Mouse (Mus musculus): ENCODE measurements at regions not wholly inside any gene's neighbourhood (a gene's known extent, or its start where the extent isn't known, plus 50 kb on each side); places are given as distances from the start of the nearest gene placed in this dataset.
"Not testable (repeated sequence)": the region's sequence is repeated elsewhere in the genome, so short reads cannot be mapped to it uniquely, and the experiment has no call there.

DNA sequence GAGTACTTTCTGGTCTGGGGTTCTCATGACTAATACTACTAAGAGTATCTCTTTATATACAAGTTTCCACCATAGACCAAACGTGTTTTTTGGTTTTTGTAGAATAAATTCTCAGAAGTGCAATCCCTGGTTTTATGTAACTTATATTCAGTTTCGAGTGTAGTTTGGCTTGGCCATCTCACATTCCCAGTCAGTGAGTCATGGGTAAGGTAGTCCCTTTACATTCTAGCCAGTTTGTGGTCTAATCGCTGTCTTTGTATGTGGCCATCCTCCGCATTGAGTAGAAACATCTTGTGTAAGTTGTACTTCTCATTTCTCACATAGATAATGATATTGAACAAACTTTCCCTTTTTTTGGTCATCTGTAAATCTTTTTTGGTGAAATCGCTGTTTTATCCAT is 88.3 kb downstream of the Anxa5 start:
- no peak for ATAC-seq (replicated peaks; ENCODE audit: poor library complexity)

DNA sequence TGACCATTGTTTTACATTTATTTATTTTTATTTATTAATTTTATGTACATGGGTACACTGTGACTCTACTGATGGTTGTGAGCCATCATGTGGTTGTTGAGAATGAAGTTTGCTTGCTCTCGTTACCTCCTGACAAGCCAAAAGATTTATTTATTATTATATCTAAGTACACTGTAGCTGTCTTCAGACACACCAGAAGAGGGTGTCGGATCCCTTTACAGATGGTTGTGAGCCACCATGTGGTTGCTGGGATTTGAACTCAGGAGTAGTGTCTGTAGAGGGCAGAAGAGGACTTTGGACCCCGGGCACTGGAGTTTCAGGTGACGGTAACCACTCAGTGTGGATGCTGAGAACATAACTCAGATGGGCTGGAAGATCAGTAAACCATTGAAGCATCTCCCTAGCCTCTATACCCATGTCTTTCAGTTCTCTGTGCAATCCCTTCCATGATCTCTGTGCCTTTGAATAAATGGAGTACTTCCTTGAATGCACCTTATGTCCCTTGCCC is 92.2 kb downstream of the Anxa5 start:
- ATAC-seq (replicated peaks; ENCODE audit: poor library complexity): no peak

DNA sequence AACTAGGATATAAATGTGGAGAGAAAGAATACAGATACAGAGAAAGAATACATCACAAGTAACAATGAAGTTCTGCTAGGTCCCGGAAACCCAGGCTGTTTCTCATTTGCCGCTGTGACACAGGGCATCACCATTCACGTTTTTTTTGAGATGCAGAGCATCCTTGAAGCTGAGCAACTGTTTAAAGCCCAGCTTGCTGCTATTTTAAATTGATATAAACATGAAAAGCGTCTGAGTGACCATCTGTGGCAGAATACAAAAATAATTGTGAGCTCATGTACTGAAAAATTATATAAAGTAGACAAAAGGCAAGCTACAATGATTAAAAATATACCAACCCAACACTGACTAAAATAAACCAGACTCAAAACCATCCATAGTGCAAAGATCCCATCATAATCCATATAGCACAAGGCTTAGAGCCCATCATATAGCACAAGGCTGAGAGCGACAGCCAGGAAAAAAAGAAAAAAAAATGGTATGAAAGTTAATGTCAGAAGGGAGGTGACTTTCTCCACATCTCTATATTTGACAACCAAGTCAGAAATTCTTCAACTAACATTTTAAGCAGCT is 94.0 kb downstream of the Anxa5 start:
- ATAC-seq (replicated peaks; ENCODE audit: poor library complexity): no peak

DNA sequence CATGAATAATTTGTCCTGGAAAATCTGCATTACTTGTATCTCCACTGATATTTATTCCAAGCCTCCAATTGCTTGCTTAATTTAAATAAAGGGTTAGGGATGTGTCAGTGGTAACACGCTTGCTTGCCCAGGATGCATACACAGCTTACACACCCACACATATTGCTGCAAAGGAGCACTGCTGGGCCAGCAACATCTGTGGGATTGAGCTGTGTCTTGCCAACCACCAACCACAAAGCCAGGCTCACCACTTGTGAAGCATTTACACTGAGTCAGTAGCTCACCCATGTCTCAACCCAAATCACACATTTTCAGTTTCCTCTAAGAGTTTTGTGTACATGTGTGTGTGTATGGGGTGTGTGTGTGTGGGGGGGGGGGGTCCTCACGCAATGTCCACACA is 100.0 kb downstream of the Anxa5 start:
- no peak for ATAC-seq (replicated peaks; ENCODE audit: poor library complexity)

DNA sequence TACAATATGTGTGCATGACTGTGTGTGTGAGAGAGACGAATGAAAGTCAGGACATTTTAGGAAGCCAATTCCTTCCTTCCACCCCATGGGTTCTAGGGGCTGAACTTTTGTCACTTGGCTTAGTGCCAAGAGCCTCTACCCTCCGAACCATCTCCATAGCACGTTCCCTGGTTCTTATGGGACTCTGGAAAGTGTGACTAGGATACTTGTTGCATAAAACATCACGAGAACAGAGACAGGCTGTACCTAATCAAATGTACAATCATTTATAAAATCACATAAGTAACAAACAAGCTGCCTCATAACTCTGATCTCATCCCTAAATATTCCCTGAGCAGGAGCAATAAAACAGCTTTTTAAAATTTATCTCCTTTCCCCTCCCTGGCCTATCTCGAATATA is 100.8 kb downstream of the Anxa5 start:
- no peak for ATAC-seq (replicated peaks; ENCODE audit: poor library complexity)

DNA sequence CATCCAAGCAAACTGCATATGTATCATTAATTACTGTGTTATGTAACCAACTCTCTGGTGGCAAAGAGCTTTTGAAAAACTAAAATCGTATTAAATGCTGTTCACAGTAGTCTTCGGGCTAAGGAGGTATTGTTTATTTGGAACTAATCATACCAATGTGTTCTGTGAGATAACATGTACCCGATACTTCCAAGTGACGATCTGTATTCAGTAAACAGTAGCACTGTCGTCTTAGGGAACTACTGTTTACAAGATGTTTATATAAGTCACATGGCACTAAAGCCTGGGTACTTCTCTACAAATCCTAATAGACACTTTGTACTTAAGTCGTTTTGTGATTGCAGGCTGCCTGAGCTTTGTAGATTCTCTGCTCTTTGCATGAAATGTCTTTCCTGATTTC is 114.8 kb downstream of the Anxa5 start:
- no peak for ATAC-seq (replicated peaks; ENCODE audit: poor library complexity)

DNA sequence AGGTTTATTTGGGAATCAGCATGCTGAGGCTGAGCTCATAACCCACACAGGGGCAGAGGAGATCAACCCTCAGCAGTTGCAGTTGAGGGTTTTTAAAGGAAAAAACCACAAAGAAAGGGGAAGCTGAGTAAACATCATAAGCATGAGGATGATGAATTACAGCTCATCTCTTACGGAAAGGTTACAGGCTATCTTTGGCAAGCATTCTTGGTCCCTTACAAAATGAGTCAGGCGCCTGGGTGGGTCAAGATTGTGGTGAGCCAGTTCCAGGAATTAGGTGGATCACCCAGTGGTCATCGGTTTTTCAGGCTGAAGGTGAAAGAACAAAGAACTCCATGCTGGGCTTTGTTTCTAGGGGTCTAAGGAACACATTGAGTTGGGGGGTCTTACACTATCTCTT is 121.5 kb downstream of the Anxa5 start:
- not testable (repeated sequence) for ATAC-seq (replicated peaks; ENCODE audit: poor library complexity)

DNA sequence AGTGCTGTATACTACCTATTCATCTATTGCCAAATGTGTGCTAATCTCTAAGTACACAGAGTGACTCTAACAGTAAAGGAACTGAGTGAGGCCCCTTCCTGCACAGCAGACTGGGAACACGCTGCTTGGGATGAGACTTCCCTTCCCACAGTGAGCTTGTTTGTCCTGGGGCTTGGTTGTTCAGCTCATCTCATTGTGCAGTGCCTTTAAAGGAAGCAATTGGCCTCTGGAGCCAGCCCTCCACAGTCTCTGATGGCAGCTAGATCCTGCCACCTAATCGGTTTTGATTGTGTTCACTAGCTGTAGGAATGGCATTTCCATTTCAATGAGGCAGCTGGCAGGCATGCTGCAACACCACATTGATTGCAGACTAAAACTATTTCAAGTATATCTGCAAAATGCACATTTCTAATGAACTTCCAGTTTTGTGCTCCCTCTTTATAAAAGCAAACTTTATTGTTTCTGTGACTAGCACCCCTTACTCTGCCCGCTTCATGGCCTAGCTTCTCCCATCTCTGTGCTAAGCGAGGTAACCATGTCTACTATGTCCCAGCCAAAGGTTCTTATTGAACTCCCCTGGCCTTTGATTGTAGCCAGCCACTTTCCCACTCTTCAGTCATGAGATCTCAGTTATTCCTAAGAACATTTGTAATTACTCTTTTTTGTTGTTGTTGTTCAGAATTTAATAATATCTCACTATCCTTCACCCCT is 123.5 kb downstream of the Anxa5 start:
- no peak for ATAC-seq (replicated peaks; ENCODE audit: poor library complexity)

DNA sequence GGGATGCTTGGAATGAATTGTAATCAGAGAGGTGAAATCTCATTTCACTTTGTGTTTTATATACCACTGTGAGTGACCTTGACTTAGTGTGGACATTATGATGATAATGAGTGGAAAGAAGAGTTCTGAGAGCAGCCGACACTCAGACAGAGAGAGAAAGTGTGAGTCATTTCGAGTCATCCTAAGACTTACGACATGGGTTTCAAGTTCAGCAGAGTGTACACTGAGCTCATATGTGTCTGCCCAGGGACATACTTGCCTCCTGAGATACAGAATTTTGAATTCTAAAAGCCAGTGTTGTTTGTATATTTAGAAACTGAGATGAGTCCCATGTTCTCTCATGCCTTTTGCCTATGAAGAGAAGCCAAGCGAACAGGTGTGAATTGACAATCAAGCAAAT is 126.6 kb downstream of the Anxa5 start:
- ATAC-seq (replicated peaks; ENCODE audit: poor library complexity): no peak

DNA sequence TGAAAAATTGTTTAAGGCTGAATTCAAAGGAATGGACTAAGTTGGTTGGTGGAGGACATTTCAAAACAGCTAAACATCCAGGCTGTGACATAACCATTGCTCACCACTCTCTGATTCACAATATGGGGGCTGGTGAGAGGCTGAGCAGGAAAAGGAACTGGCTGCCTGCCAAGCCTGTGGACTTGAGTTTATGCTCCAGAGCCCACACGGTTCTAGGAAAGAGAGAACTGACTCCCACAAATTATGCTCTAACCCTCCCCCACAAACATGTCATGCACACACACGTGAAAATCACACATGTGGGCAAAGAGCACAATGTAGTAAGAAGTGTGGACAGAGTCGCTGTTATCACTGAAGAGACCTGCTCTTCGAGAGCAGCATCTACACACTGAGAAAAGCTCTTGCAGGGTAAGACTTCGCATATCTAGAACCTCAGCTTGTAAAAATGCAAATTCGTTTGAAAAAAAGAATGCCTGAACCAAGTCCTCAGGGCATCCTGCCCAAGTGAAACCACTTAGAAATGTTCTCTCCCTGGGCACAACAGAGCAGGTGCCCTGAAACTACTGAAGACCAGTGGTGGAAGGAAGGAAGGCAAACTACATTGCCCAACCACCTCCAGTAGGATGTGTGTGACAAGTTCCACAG is 118.9 kb upstream of the Qrfpr start:
- ATAC-seq (replicated peaks; ENCODE audit: poor library complexity): no peak

DNA sequence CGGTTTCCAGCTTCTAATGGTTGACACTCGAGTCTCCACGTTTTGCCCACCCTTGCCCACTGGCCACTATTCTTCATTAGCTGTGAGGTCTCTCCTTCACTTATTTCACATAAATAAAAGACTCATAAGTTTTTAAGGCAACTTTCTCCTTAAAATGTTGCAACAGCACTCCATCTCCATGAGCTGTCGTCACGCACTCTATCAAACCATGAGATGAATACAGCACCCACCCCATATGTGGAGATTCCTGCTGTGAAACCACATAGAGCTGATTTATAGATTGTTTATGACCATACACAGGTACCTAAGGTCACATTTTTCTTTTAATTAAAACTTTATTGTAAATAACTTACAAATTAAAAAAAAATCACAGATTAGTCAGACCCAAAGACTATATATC is 117.5 kb upstream of the Qrfpr start:
- ATAC-seq (replicated peaks; ENCODE audit: poor library complexity): no peak

DNA sequence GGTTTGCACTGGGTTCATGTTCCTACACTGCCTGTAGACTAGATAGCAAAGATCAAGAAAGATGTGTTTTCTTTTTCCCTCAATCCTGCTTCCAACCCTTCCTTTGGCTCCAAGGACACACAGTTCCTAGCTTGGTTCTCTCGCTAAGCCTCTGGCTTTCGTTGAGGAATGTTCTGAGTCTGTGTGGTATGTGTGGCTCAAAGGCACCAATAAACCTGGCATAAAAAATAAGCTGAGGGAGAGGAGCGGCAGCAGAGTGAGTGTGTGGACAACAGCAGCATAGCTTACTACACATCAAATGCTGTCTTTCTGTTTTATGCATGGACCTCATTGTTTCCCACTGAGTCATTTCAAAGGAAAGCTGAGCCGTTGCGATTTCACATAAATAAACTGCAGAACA is 112.2 kb upstream of the Qrfpr start:
- ATAC-seq (replicated peaks; ENCODE audit: poor library complexity): no peak

DNA sequence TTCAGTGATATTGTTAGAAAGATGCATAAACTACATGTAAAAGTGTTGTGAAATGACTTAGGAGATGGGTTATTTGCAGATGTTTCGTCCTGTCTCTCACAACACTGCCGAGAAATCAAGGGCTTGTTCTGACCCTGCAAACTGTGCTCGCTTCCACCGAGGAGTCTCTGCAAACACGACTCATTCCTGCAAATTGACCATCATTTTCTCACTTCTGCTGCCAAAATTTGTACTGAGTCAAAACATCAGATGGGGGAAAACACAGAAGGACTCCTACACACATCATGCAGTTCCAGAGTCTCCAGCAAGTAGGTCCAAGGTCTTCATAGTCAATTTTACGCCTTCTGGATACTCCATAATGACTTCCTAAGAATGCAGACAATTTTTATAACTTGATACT is 109.9 kb upstream of the Qrfpr start:
- no peak for ATAC-seq (replicated peaks; ENCODE audit: poor library complexity)

DNA sequence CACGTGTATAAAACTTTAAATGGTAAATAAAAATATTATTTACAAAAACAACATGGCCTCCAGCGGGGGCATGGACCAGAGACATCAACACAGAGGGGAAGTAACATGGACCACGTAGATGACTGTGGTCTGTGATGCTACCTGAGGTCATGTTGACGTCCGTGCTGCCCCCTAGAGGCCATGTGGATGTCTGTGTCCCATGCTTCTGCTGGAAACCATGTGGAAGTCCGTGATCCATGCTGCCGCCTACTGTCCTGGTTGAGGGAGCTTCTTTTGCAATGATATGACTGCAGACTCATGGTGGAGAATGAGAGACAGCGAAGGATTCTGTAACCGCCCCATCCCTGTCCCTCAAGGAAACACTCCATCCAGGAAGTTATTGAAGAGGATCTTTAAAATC is 108.5 kb upstream of the Qrfpr start:
- ATAC-seq (replicated peaks; ENCODE audit: poor library complexity): peak; percentile 82

DNA sequence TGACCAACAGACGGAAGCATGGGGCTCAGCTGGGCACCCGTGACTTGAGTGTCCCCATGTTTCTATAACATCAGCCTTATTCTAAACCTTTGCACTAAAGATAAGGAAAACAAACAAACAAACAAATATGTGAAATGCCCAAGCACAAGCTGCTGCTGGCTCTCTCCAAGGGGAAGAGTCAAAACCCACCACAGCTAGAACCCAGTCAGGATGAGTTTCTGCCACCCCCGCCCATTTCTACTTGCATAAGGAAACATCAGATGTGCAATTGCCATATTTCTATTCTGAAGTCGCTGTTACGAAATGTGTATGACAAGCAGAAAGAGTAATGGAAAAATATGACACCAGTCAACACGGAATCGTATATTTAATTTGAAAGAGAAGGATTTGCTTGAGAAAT is 107.5 kb upstream of the Qrfpr start:
- no peak for ATAC-seq (replicated peaks; ENCODE audit: poor library complexity)

DNA sequence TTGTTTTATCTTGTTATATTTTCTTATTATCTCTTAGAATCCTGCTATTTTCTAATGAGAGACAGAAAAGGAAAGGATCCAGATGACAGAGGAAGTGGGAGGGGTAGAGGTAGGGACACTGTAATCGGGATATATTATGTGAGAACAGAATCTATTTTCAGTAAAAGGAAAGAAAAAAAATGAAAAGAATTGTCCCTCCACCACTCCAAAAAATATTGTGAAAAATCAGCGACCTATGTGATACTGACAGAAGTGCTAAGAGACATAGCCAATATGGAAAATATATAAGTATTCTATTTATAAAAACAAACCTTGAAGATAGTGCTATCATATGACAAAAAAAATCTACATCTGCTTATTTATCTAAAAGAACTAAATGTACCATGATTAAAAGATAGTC is 106.8 kb upstream of the Qrfpr start:
- ATAC-seq (replicated peaks; ENCODE audit: poor library complexity): no peak

DNA sequence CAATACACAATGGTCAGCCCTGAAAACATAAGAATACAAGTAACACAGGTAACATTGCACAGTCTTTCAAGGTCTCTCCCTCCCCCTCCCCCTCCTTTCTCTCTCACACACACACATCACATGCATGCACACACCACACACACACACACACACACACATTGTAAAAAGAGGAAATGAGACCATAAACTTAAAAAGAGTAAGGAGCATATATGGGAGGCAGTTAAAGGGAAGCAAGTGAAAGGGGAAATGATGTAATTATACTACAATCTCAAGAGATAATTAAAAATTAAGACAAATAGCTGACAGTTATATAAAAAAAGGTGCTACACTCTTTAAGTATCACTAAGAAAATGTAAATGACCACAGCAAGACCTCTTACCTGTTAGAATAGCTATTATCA is 96.5 kb upstream of the Qrfpr start:
- peak; percentile 97 for ATAC-seq (replicated peaks; ENCODE audit: poor library complexity)

DNA sequence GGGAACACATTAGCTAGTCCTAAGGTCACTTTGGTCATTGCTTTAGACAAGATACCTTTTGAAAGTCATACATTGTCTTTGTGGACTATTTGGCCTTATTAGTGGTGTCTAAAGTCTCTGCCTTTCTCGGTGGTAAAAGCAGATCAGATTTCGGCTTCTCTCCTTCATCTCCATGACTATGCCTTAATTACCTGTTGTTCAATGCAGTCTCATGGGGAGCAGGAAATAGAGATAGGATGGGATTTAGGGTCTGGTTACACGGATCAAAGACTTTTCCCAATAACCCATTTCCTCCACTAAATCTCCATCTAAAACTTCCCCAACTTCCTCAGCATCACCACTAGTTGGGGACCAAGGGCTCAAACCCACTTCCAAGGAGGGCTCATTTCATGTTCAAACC is 89.2 kb upstream of the Qrfpr start:
- ATAC-seq (replicated peaks; ENCODE audit: poor library complexity): no peak

DNA sequence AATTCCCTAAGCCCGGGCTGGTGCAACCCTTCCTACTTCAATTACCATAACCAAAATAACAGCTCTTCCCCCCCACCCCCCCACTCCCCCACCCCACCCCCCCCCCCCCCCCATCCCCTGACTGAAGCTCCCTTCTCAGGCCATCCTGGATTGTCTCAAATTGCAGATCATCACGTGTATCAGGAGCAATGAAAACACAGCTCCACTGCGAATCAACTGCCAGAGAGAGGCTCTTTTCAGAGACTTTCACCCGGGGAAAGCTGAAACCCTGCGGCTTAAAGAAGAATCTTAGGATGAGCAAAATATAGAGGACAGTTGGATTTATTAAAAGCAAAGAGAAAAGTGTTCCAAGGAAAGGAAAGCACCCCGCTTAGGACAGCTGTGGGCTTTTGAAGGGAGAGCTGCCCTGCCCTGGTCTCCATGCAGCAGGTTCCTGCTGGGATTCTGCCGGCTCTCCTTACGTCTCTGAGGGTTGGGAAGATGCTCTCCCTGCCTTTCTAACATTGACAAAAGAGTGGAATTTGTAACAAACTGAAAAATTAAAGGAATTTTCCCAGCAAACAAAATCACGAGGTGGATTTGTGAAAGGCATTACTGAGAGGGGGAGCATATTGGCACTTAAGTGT is 88.6 kb upstream of the Qrfpr start:
- ATAC-seq (replicated peaks; ENCODE audit: poor library complexity): no peak

DNA sequence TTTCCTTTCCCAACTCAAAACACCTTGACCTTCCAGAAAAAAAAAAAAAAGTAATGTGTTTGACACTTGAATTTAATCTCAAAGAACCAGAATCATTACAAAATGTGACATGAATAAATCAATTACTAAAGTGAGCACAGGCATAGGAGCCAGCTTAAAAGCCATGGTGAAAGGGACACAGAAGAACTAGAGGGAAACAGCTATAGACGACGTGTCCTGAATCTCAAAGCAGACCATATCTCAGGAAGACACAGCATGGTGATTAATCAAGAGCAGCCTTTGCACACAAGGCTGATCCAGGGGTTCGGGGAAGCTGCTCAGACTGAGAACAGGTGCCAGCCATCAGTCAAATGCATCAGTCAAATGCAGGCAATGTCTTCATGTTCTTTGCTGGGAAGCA is 74.7 kb upstream of the Qrfpr start:
- no peak for ATAC-seq (replicated peaks; ENCODE audit: poor library complexity)

DNA sequence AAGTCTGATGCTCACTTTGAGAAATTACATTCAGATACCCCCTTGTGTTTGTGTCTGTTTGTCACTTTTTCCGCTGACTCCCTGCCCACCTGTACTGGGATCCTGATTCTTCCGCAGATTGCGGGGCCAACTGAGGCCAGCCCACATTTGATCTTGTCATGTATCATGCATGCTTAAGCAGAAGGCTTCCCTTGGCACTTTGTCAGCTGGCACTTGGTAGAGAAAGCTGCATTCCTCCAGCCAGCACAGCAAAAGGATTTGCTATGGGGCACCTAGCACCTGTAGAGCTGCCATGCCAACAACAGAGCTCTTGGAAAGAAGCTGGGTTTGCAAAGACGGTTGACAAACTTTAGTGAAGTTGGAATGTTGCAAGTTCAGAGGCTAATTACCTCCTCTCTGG is 69.9 kb upstream of the Qrfpr start:
- no peak for ATAC-seq (replicated peaks; ENCODE audit: poor library complexity)

DNA sequence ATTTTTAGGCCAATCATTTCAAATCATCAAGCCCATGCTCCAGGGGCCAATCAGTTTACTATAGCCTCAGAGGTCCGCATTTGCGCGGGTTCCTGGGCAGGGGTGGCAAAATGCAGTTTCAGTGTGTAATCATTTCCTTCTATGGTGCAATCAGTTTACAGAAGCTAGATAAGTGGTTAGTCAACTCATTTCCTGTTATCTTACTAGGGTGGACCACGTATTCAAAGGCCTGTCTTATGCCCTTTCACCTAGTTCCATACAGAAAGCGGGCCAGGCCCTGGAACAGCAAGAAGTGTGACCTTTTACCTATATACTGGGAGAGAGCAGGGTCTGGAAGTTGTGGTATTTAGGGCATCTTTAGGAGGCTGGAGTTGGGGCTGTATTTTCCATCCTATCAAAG is 62.0 kb upstream of the Qrfpr start:
- no peak for ATAC-seq (replicated peaks; ENCODE audit: poor library complexity)
